ENCODE assay signal across 22 mouse cellular contexts in genomic region chr8:127025775-127026174, GRCm38 (mm10). TPM values are rescaled to one million over a fixed set of nuclear protein-coding genes. Genes with fewer than 3 reads are reported as not detected.
DNase-seq lines count a peak whose midpoint lies in the region; ATAC-seq lines count a peak whose summit lies in the region.
"Had no signal": no experiment of that assay in that cellular context is flagged by ENCODE, and none has a peak within 500 bp of the region (broad histone marks: within the 10 kb centered on the region; RNA-seq: fewer than 3 reads in every experiment).

No protein-coding gene starts in this region.

- WGBS in lung, embryonic 15.5 days = 54% methylated on average over 11 of the region's 11 CpGs
- WGBS in embryonic facial prominence, embryonic 14.5 days = 54% methylated on average over 11 of the region's 11 CpGs
- WGBS in limb, embryonic 13.5 days = 53% methylated on average over 11 of the region's 11 CpGs
- WGBS in liver, embryonic 12.5 days (ENCODE audit: insufficient replicate concordance) = 57% methylated on average over 11 of the region's 11 CpGs

- no peaks in the 10 kb centered on the region for H3K36me3 ChIP-seq in lung, embryonic 15.5 days
- no peaks in the 10 kb centered on the region for H3K36me3 ChIP-seq in embryonic facial prominence, embryonic 14.5 days (ENCODE audit: control insufficient read depth, insufficient read depth, low read length)
- H3K36me3 ChIP-seq in limb, embryonic 13.5 days = no peaks in the 10 kb centered on the region
- no peaks in the 10 kb centered on the region for H3K36me3 ChIP-seq in liver, embryonic 12.5 days
- H3K36me3 ChIP-seq: forebrain, embryonic 12.5 days; heart, embryonic 13.5 days had no signal

- H3K9me3 ChIP-seq in lung, embryonic 15.5 days = no peaks in the 10 kb centered on the region
- H3K9me3 ChIP-seq in embryonic facial prominence, embryonic 14.5 days (ENCODE audit: control insufficient read depth, low read length) = no peaks in the 10 kb centered on the region
- H3K9me3 ChIP-seq in limb, embryonic 13.5 days = no peaks in the 10 kb centered on the region
- H3K9me3 ChIP-seq in liver, embryonic 12.5 days (replicated peaks) = no peaks in the 10 kb centered on the region
- H3K9me3 ChIP-seq: forebrain, embryonic 12.5 days; heart, embryonic 13.5 days had no signal

- H3K27ac ChIP-seq in lung, embryonic 15.5 days = peak overlapping the region; percentile 45; the same call in 1 of the 2 replicates
- H3K27ac ChIP-seq in embryonic facial prominence, embryonic 14.5 days (replicated peaks; ENCODE audit: low read depth, low read length) = peak overlapping the region; percentile 75
- H3K27ac ChIP-seq in limb, embryonic 13.5 days = no peak overlapping the region
- H3K27ac ChIP-seq in liver, embryonic 12.5 days = no peak overlapping the region
- H3K27ac ChIP-seq: forebrain, embryonic 12.5 days; heart, embryonic 13.5 days; hindbrain, embryonic 14.5 days; kidney, postnatal 0 days had no signal

- H3K9ac ChIP-seq in lung, embryonic 15.5 days = no peak overlapping the region
- no peak overlapping the region for H3K9ac ChIP-seq in embryonic facial prominence, embryonic 14.5 days (ENCODE audit: low read depth, low read length)
- H3K9ac ChIP-seq in limb, embryonic 13.5 days = no peak overlapping the region
- no peak overlapping the region for H3K9ac ChIP-seq in liver, embryonic 12.5 days
- H3K9ac ChIP-seq: forebrain, embryonic 12.5 days; heart, embryonic 13.5 days; hindbrain, embryonic 14.5 days had no signal

- 0 out of 2 replicates have a peak, but pooled peaks cover 4% of the 10 kb centered on the region for H3K4me1 ChIP-seq in lung, embryonic 15.5 days
- H3K4me1 ChIP-seq in embryonic facial prominence, embryonic 14.5 days (ENCODE audit: control insufficient read depth, insufficient read depth, low read length) = no peaks in the 10 kb centered on the region
- peaks cover 8% of the 10 kb centered on the region; the same call in 1 of the 2 replicates for H3K4me1 ChIP-seq in limb, embryonic 13.5 days
- H3K4me1 ChIP-seq in liver, embryonic 12.5 days = no peaks in the 10 kb centered on the region
- H3K4me1 ChIP-seq: forebrain, embryonic 12.5 days; heart, embryonic 13.5 days had no signal

- no peaks in the 10 kb centered on the region for H3K27me3 ChIP-seq in lung, embryonic 15.5 days
- no peaks in the 10 kb centered on the region for H3K27me3 ChIP-seq in embryonic facial prominence, embryonic 14.5 days (replicated peaks; ENCODE audit: control insufficient read depth, insufficient read depth, low read length)
- H3K27me3 ChIP-seq in limb, embryonic 13.5 days = no peaks in the 10 kb centered on the region
- H3K27me3 ChIP-seq in liver, embryonic 12.5 days (replicated peaks) = peaks cover 7% of the 10 kb centered on the region; the same call in 1 of the 2 replicates
- H3K27me3 ChIP-seq: forebrain, embryonic 12.5 days; heart, embryonic 13.5 days had no signal

- H3K4me3 ChIP-seq in lung, embryonic 15.5 days = no peak overlapping the region
- no peak overlapping the region for H3K4me3 ChIP-seq in embryonic facial prominence, embryonic 14.5 days (ENCODE audit: low read depth, low read length)
- H3K4me3 ChIP-seq in limb, embryonic 13.5 days = no peak overlapping the region
- no peak overlapping the region for H3K4me3 ChIP-seq in liver, embryonic 12.5 days
- H3K4me3 ChIP-seq: forebrain, embryonic 12.5 days; heart, embryonic 13.5 days had no signal

- DNase-seq in lung, postnatal 10 days = no peak
- DNase-seq in embryonic facial prominence, embryonic 14.5 days (ENCODE audit: low spot score) = no peak
- no peak for DNase-seq in thymus, postnatal 10 days (ENCODE audit: low spot score in 2 of 2)
- DNase-seq: adrenal gland, postnatal 10 days; cerebellum, adult 8-10 months; cerebellum, postnatal 36 days; gastrocnemius, postnatal 25 days; heart, adult 18-20 months; liver; midbrain, embryonic 14.5 days; right cerebral cortex, postnatal 14 days; thymus, postnatal 4 days had no signal

- ATAC-seq in lung, embryonic 15.5 days (ENCODE audit: borderline replicate concordance, extremely low read depth, low FRiP score, low TSS enrichment) = no peak
- 0 out of 2 replicates have a peak, but pooled peaks have one; percentile 7 for ATAC-seq in embryonic facial prominence, embryonic 14.5 days (ENCODE audit: low read depth)
- ATAC-seq in limb, embryonic 13.5 days (ENCODE audit: low FRiP score, low read depth) = no peak
- no peak for ATAC-seq in erythroid progenitor cell, adult 5-6 weeks (replicated peaks; ENCODE audit: low FRiP score, poor library complexity, severe bottlenecking)
- no peak for ATAC-seq in liver, embryonic 12.5 days
- ATAC-seq: inflammation-experienced regulatory T-cells, adult 6 months had no signal

- H3K4me2 ChIP-seq in lung, embryonic 15.5 days = peak overlapping the region; percentile 34
- H3K4me2 ChIP-seq in embryonic facial prominence, embryonic 14.5 days (ENCODE audit: low read depth, low read length) = peak overlapping the region; percentile 33
- H3K4me2 ChIP-seq in limb, embryonic 13.5 days (replicated peaks) = peak overlapping the region; percentile 3; the same call in 1 of the 2 replicates
- H3K4me2 ChIP-seq in liver, embryonic 12.5 days = no peak overlapping the region
- H3K4me2 ChIP-seq: forebrain, embryonic 12.5 days; heart, embryonic 13.5 days; hindbrain, embryonic 14.5 days had no signal

RNA-seq across cellular contexts. Expression of gene Pard3, which starts 37.9 kb away (rescaled TPM):
- polyA plus RNA-seq in lung, embryonic 15.5 days (2015; fragmentation: Nextera tagmentation; extraction: Ambion mirVana) = 21.9 and 23.9 TPM in 2 replicates
- polyA plus RNA-seq in embryonic facial prominence, embryonic 14.5 days (2014; fragmentation: Nextera tagmentation; extraction: Ambion mirVana) = 35.4 and 38.7 TPM in 2 replicates
- polyA plus RNA-seq in limb, embryonic 13.5 days (2015; fragmentation: Nextera tagmentation; extraction: Ambion mirVana) = 33.2 and 35.0 TPM in 2 replicates
- not detected in 2 replicates for total RNA-seq in erythroid progenitor cell, adult 5-6 weeks (2015; ENCODE audit: low replicate concordance)
- 0.15 and 2.1 TPM in 2 replicates for total RNA-seq in erythroid progenitor cell, adult 5-6 weeks (2017; ENCODE audit: low replicate concordance)
- polyA plus RNA-seq in liver, embryonic 12.5 days (2016; fragmentation: Nextera tagmentation; extraction: Ambion mirVana) = 8.5 and 9.7 TPM in 2 replicates
- total RNA-seq: megakaryocyte-erythroid progenitor cell, adult 5-6 weeks had no signal
- polyA plus RNA-seq: inflammation-experienced regulatory T-cells, adult 6 months had no signal

RNA-seq across cellular contexts. Expression of gene Rbm34, which starts 54.9 kb away (rescaled TPM):
- 22.7 and 23.2 TPM in 2 replicates for polyA plus RNA-seq in lung, embryonic 15.5 days (2015; fragmentation: Nextera tagmentation; extraction: Ambion mirVana)
- polyA plus RNA-seq in embryonic facial prominence, embryonic 14.5 days (2014; fragmentation: Nextera tagmentation; extraction: Ambion mirVana) = 20.3 and 22.7 TPM in 2 replicates
- polyA plus RNA-seq in limb, embryonic 13.5 days (2015; fragmentation: Nextera tagmentation; extraction: Ambion mirVana) = 26.6 and 29.3 TPM in 2 replicates
- total RNA-seq in erythroid progenitor cell, adult 5-6 weeks (2015; ENCODE audit: low replicate concordance) = 6.8 and 10.9 TPM in 2 replicates
- total RNA-seq in erythroid progenitor cell, adult 5-6 weeks (2017; ENCODE audit: low replicate concordance) = 8.7 and 10.8 TPM in 2 replicates
- polyA plus RNA-seq in liver, embryonic 12.5 days (2016; fragmentation: Nextera tagmentation; extraction: Ambion mirVana) = 22.5 and 24.6 TPM in 2 replicates

Comparison
In these comparisons a context has a peak if more than half of its experiments do, and no peak if none do; other contexts are left out.
1. H3K27ac ChIP-seq: peak in lung, embryonic 15.5 days (single experiment) and embryonic facial prominence, embryonic 14.5 days (single experiment); none in limb, embryonic 13.5 days (single experiment) and liver, embryonic 12.5 days (single experiment).